Mouse (Mus musculus) MEL (cell line): ENCODE results near the gene Lmo4. TPM values are rescaled to one million over a fixed set of nuclear protein-coding genes. Genes with fewer than 3 reads are reported as not detected.
A peak's percentile ranks its signal among the peaks of the same experiment; 100 is the strongest.

Experiments
- DNase-seq: peaks from one replicate; pipeline ENCODE4 v3.0.0; 2011; ENCODE audit warnings: low read depth, low spot score
- H3K27ac ChIP-seq: 2 replicates; pipeline ENCODE4 v1.5.1; 2012; ENCODE audit warnings: low read depth, mild to moderate bottlenecking, control low read depth, low read length, moderate library complexity; ENCODE audit not compliant: control insufficient read depth
- H3K27me3 ChIP-seq, 2 experiments: fragments of 150-350 bp in 1 of 2; sonication (generic) in 1 of 2; 2 replicates each; pipeline ENCODE4 v1.6.1; 2012; ENCODE audit warnings: low read length in 2 of 2, mild to moderate bottlenecking in 2 of 2, improper control_type of control experiment in 1 of 2, moderate library complexity in 1 of 2; ENCODE audit not compliant: insufficient read depth in 2 of 2, control insufficient read depth in 1 of 2
- H3K36me3 ChIP-seq, 2 experiments: 2 replicates each; pipeline ENCODE4 v1.6.1; 2012 to 2014; ENCODE audit warnings: low read length in 2 of 2, improper control_type of control experiment in 1 of 2, inconsistent platforms in 1 of 2, mild to moderate bottlenecking in 1 of 2; ENCODE audit not compliant: insufficient read depth in 2 of 2, control insufficient read depth in 1 of 2
- H3K4me1 ChIP-seq, 2 experiments: fragments of 150-350 bp in 1 of 2; sonication (generic) in 1 of 2; 2 replicates each; pipeline ENCODE4 v1.6.1; 2012; ENCODE audit warnings: low read length in 2 of 2, improper control_type of control experiment in 1 of 2, mild to moderate bottlenecking in 1 of 2; ENCODE audit not compliant: insufficient read depth in 2 of 2, control insufficient read depth in 1 of 2
- H3K4me3 ChIP-seq, 2 experiments: fragments of 150-350 bp in 1 of 2; sonication (generic) in 1 of 2; 2 replicates each; pipeline ENCODE4 v1.5.1; 2012; ENCODE audit warnings: low read depth in 2 of 2, low read length in 2 of 2, mild to moderate bottlenecking in 2 of 2, moderate library complexity in 2 of 2, control low read depth in 1 of 2, improper control_type of control experiment in 1 of 2; ENCODE audit not compliant: control insufficient read depth in 1 of 2, insufficient read depth in 1 of 2
- H3K79me2 ChIP-seq: 2 replicates; pipeline ENCODE4 v1.6.1; 2012; ENCODE audit warnings: mild to moderate bottlenecking, low read length, moderate library complexity; ENCODE audit not compliant: control insufficient read depth, poor library complexity, insufficient read depth
- H3K9ac ChIP-seq: 2 replicates; pipeline ENCODE4 v1.6.1; 2012; ENCODE audit warnings: low read depth, mild to moderate bottlenecking, control low read depth, low read length, moderate library complexity; ENCODE audit not compliant: control insufficient read depth, poor library complexity, severe bottlenecking
- H3K9me3 ChIP-seq: fragments of 150-350 bp; sonication (generic); replicated peaks from 2 replicates; pipeline ENCODE4 v1.6.1; 2012; ENCODE audit warnings: mild to moderate bottlenecking, low read length, improper control_type of control experiment, moderate library complexity; ENCODE audit not compliant: insufficient read depth
- BHLHE40 ChIP-seq: IDR thresholded peaks from 2 replicates; pipeline ENCODE4 v1.6.1; 2012; ENCODE audit warnings: low read depth, mild to moderate bottlenecking, inconsistent platforms, low read length, improper control_type of control experiment, borderline replicate concordance
- CHD2 ChIP-seq: IDR thresholded peaks from 2 replicates; pipeline ENCODE4 v1.6.1; 2011; ENCODE audit warnings: low read length, improper control_type of control experiment
- CTCF ChIP-seq, 3 experiments: IDR thresholded peaks in 2 of 3; conservative IDR thresholded peaks in 1 of 3; 2 replicates each; pipeline ENCODE4 v1.5.1; 2011 to 2012; ENCODE audit warnings: low read length in 3 of 3, low read depth in 2 of 3, mild to moderate bottlenecking in 2 of 3, improper control_type of control experiment in 1 of 3, inconsistent platforms in 1 of 3, mixed read lengths in 1 of 3, moderate library complexity in 1 of 3; ENCODE audit not compliant: control insufficient read depth in 1 of 3, insufficient read depth in 1 of 3, poor library complexity in 1 of 3, severe bottlenecking in 1 of 3
- E2F4 ChIP-seq: IDR thresholded peaks from 2 replicates; pipeline ENCODE4 v1.6.1; 2011; ENCODE audit warnings: low read depth, low read length, improper control_type of control experiment, borderline replicate concordance
- ELF1 ChIP-seq: IDR thresholded peaks from 2 replicates; pipeline ENCODE4 v1.6.1; 2014; ENCODE audit warnings: low read depth, mild to moderate bottlenecking, inconsistent platforms, low read length, improper control_type of control experiment, moderate library complexity
- EP300 ChIP-seq, 2 experiments: IDR thresholded peaks; 2 replicates each; pipeline ENCODE4 v1.6.1; 2011; ENCODE audit warnings: improper control_type of control experiment in 2 of 2, low read length in 2 of 2, low read depth in 1 of 2, mild to moderate bottlenecking in 1 of 2
- GABPA ChIP-seq: IDR thresholded peaks from 2 replicates; pipeline ENCODE4 v1.6.1; 2012; ENCODE audit warnings: low read depth, mild to moderate bottlenecking, inconsistent platforms, low read length, improper control_type of control experiment, moderate library complexity
- GATA1 ChIP-seq: IDR thresholded peaks from 2 replicates; pipeline ENCODE4 v1.6.1; 2011; ENCODE audit warnings: low read depth, low read length, improper control_type of control experiment
- HCFC1 ChIP-seq: IDR thresholded peaks from 2 replicates; pipeline ENCODE4 v1.6.1; 2012; ENCODE audit warnings: low read depth, mild to moderate bottlenecking, inconsistent platforms, low read length, improper control_type of control experiment, moderate library complexity
- MAFK ChIP-seq: IDR thresholded peaks from 2 replicates; pipeline ENCODE4 v1.6.1; 2011; ENCODE audit warnings: low read depth, mild to moderate bottlenecking, low read length, improper control_type of control experiment, borderline replicate concordance
- MAZ ChIP-seq: IDR thresholded peaks from 2 replicates; pipeline ENCODE4 v1.6.1; 2012; ENCODE audit warnings: low read depth, mild to moderate bottlenecking, inconsistent platforms, low read length, improper control_type of control experiment
- MXI1 ChIP-seq: IDR thresholded peaks from 2 replicates; pipeline ENCODE4 v1.6.1; 2011; ENCODE audit warnings: mild to moderate bottlenecking, low read depth, low read length, improper control_type of control experiment
- MYC ChIP-seq: IDR thresholded peaks from 2 replicates; pipeline ENCODE4 v1.6.1; 2011; ENCODE audit warnings: low read depth, mild to moderate bottlenecking, low read length, improper control_type of control experiment, moderate library complexity
- NELFE ChIP-seq: IDR thresholded peaks from 2 replicates; pipeline ENCODE4 v1.6.1; 2011; ENCODE audit warnings: low read depth, low read length, improper control_type of control experiment
- NRF1 ChIP-seq: IDR thresholded peaks from 2 replicates; pipeline ENCODE4 v1.6.1; 2014; ENCODE audit warnings: low read depth, mild to moderate bottlenecking, inconsistent platforms, low read length, improper control_type of control experiment, moderate library complexity; ENCODE audit not compliant: poor library complexity, insufficient read depth, severe bottlenecking
- SIN3A ChIP-seq: IDR thresholded peaks from 2 replicates; pipeline ENCODE4 v1.6.1; 2012; ENCODE audit warnings: low read length, improper control_type of control experiment, inconsistent platforms
- TAL1 ChIP-seq: IDR thresholded peaks from 2 replicates; pipeline ENCODE4 v1.6.1; 2012; ENCODE audit warnings: mild to moderate bottlenecking, inconsistent platforms, low read length, moderate library complexity, mixed read lengths
- TBP ChIP-seq: IDR thresholded peaks from 2 replicates; pipeline ENCODE4 v1.8.0; 2011; ENCODE audit warnings: low read depth, low read length, improper control_type of control experiment
- TCF12 ChIP-seq: IDR thresholded peaks from 2 replicates; pipeline ENCODE4 v1.6.1; 2014; ENCODE audit warnings: low read depth, mild to moderate bottlenecking, inconsistent platforms, low read length, improper control_type of control experiment, moderate library complexity
- UBTF ChIP-seq: IDR thresholded peaks from 2 replicates; pipeline ENCODE4 v1.6.1; 2012; ENCODE audit warnings: low read depth, mild to moderate bottlenecking, inconsistent platforms, low read length, improper control_type of control experiment, moderate library complexity, borderline replicate concordance; ENCODE audit not compliant: insufficient read depth
- USF1 ChIP-seq: IDR thresholded peaks from 2 replicates; pipeline ENCODE4 v1.6.1; 2014; ENCODE audit warnings: low read depth, mild to moderate bottlenecking, inconsistent platforms, low read length, improper control_type of control experiment, moderate library complexity
- ZKSCAN1 ChIP-seq: IDR thresholded peaks from 2 replicates; pipeline ENCODE4 v1.6.1; 2012; ENCODE audit warnings: low read depth, mild to moderate bottlenecking, inconsistent platforms, low read length, improper control_type of control experiment, moderate library complexity
- ZMIZ1 ChIP-seq: IDR thresholded peaks from 2 replicates; pipeline ENCODE4 v1.6.1; 2012; ENCODE audit warnings: low read depth, mild to moderate bottlenecking, inconsistent platforms, low read length, improper control_type of control experiment, moderate library complexity
- polyA plus RNA-seq, 2 experiments: library from polyadenylated mRNA; stranded (reverse) in 1 of 2; unstranded in 1 of 2; fragments of >175 nt in 1 of 2; fragments of >200 nt in 1 of 2; gene quantifications; 2 replicates each; pipeline versions ENCODE4 v1.2.1 to v1.2.4; 2012; ENCODE audit warnings: low replicate concordance in 2 of 2, low read depth in 1 of 2; ENCODE audit not compliant: insufficient read length in 2 of 2, insufficient read depth in 1 of 2, missing spikeins in 1 of 2
- total RNA-seq: library from RNA; depleted of rRNA; stranded (reverse); fragments of 300-350 nt; gene quantifications from 2 replicates; pipeline ENCODE4 v1.2.3, GENCODE M21; 2012

Lmo4 gene
- total and polyA plus RNA-seq, 3 experiments = 13.7 to 29.3 TPM; not detected in 1

DNA sequence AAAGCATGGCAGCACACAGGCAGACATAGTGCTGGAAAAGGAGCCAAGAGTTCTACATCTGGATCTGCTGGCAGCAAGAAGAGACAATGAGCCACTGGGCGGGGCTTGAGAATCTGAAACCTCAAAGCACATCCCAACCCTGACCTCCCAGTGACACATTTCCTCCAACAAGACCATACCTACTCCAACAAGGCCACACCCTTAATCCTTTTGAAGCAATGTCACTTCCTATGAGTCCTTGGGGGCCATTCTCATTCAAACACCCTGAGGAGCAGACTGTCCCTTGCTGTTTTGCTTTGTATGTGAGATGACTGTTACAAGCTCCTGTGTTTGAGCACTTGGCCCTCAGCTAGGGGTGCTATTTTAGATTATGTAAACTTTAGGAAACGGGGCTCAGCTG, 33.3 kb downstream of the Lmo4 start:
- Histone ChIP-seq H3K9me3 (no peaks in the 10 kb centered on the region), H3K4me3 (no peak overlapping the region), H3K79me2 (no peaks in the 10 kb centered on the region), H3K27me3 (no peaks in the 10 kb centered on the region; a peak in 1 of 4 replicates), H3K27ac (no peak overlapping the region), H3K9ac (no peak overlapping the region), H3K36me3 (no peaks in the 10 kb centered on the region), H3K4me1 (0 out of 4 replicates have a peak, but pooled peaks cover 0 to 2% of the 10 kb centered on the region in 2 experiments)
- TF ChIP-seq MXI1 = no peak
- TF ChIP-seq MAFK = no peak
- TF ChIP-seq E2F4 = no peak
- TF ChIP-seq MYC = no peak
- TF ChIP-seq TBP = no peak
- no peak for TF ChIP-seq ZMIZ1
- TF ChIP-seq GATA1 = no peak
- TF ChIP-seq EP300 (IDR thresholded peaks at IDR 0.05; ENCODE audit: low read depth in 1 of 2, low read length in 2 of 2) = no peak
- TF ChIP-seq BHLHE40 = no peak
- TF ChIP-seq NRF1 = no peak
- TF ChIP-seq NELFE = no peak
- no peak for TF ChIP-seq SIN3A
- TF ChIP-seq USF1 = no peak
- no peak for TF ChIP-seq CHD2
- DNase-seq = peak; percentile 5

- Histone ChIP-seq H3K9me3 (no peaks in the 10 kb centered on the region), H3K36me3 (no peaks in the 10 kb centered on the region), H3K9ac (no peak overlapping the region), H3K4me1 (0 out of 4 replicates have a peak, but pooled peaks cover 0 to 2% of the 10 kb centered on the region in 2 experiments), H3K27me3 (no peaks in the 10 kb centered on the region), H3K27ac (no peak overlapping the region), H3K4me3 (no peak overlapping the region), H3K79me2 (no peaks in the 10 kb centered on the region)
- TF ChIP-seq GABPA = no peak
- TF ChIP-seq UBTF = no peak
- TF ChIP-seq MAZ = no peak
- no peak for TF ChIP-seq TCF12
- no peak for TF ChIP-seq BHLHE40
- no peak for TF ChIP-seq USF1
- TF ChIP-seq ELF1 = no peak
- no peak for TF ChIP-seq TBP
- TF ChIP-seq ZKSCAN1 = no peak
- TF ChIP-seq HCFC1 = no peak
- TF ChIP-seq CTCF (IDR thresholded peaks at IDR 0.05 in 2 of 3, conservative IDR thresholded peaks at IDR 0.05 in 1 of 3; ENCODE audit: control insufficient read depth in 1 of 3, insufficient read depth in 1 of 3, low read depth in 2 of 3, low read length in 3 of 3, poor library complexity in 1 of 3, severe bottlenecking in 1 of 3) = no peak
- TF ChIP-seq TAL1 = no peak
- peak; percentile 28 for DNase-seq
Measured at GRCm38 (mm10) chr3:144170539-144170938, 34.5 kb downstream of the Lmo4 start.
